Mouse (Mus musculus) G1E (cell line): ENCODE data around the gene Pnpla2. TPM values are rescaled to one million over a fixed set of nuclear protein-coding genes. Genes with fewer than 3 reads are reported as not detected.

ENCODE experiments used
- ATAC-seq: 2 replicates; pipeline ENCODE4 v1.8.0; 2016; ENCODE audit warnings: mild to moderate bottlenecking; ENCODE audit not compliant: insufficient number of reproducible peaks, poor library complexity, low FRiP score, severe bottlenecking; ENCODE audit errors: extremely low read depth
- DNase-seq: peaks from one replicate; pipeline ENCODE4 v3.0.0; 2012; ENCODE audit warnings: low spot score
- H3K27me3 ChIP-seq: 2 replicates; pipeline ENCODE4 v1.6.1; 2012; ENCODE audit warnings: mild to moderate bottlenecking, low read length, inconsistent platforms; ENCODE audit not compliant: insufficient read depth
- H3K36me3 ChIP-seq: replicated peaks from 2 replicates; pipeline ENCODE3; 2012; ENCODE audit warnings: mild to moderate bottlenecking, inconsistent platforms
- H3K4me1 ChIP-seq: 2 replicates; pipeline ENCODE4 v1.6.1; 2012; ENCODE audit warnings: low read depth, low read length, inconsistent platforms, mixed read lengths; ENCODE audit not compliant: insufficient read depth
- H3K4me3 ChIP-seq: 2 replicates; pipeline ENCODE4 v1.5.1; 2012; ENCODE audit warnings: low read depth, mild to moderate bottlenecking, inconsistent platforms, low read length, moderate library complexity, mixed read lengths
- H3K9me3 ChIP-seq: replicated peaks from 2 replicates; pipeline ENCODE4 v1.6.1; 2012; ENCODE audit warnings: inconsistent platforms
- CTCF ChIP-seq: IDR thresholded peaks from 2 replicates; pipeline ENCODE4 v1.5.1; 2012; ENCODE audit warnings: low read depth, low read length, inconsistent platforms, mixed read lengths
- GATA1 ChIP-seq: IDR thresholded peaks from 2 replicates; pipeline ENCODE4 v1.6.1; 2012; ENCODE audit warnings: borderline replicate concordance, low read length, inconsistent platforms, mixed read lengths
- GATA2 ChIP-seq: IDR thresholded peaks from 2 replicates; pipeline ENCODE4 v1.6.1; 2012; ENCODE audit warnings: low read depth, low read length, inconsistent platforms, borderline replicate concordance
- POLR2AphosphoS5 ChIP-seq: IDR thresholded peaks from 2 replicates; pipeline ENCODE4 v1.6.1; 2012; ENCODE audit warnings: low read depth, low read length, inconsistent platforms; ENCODE audit not compliant: insufficient replicate concordance
- TAL1 ChIP-seq: conservative IDR thresholded peaks from 2 replicates; pipeline ENCODE4 v1.6.1; 2012; ENCODE audit warnings: low read depth, low read length, inconsistent platforms, mixed read lengths
- polyA plus RNA-seq: library from polyadenylated mRNA; stranded (reverse); fragments of >175 nt; gene quantifications from 2 replicates; pipeline ENCODE4 v1.2.3, GENCODE M21; 2012
- total RNA-seq, 2 experiments: library from RNA; stranded (forward) in 1 of 2; stranded (reverse) in 1 of 2; fragments of 200-1000 nt in 1 of 2; fragments of >200 nt in 1 of 2; fragmentation: Nextera tagmentation in 1 of 2; gene quantifications; 2 replicates each; pipeline ENCODE4 v1.2.3; 2014 to 2017

Gene Pnpla2
- total and polyA plus RNA-seq, 3 experiments = 9.9 to 50.5 (median 23.6) TPM

- DNase-seq (no peak), ATAC-seq (no peak)
- peak overlapping the region; percentile 84 for H3K4me3 ChIP-seq
- H3K36me3 ChIP-seq = peaks cover 58% of the 10 kb centered on the region
- no peaks in the 10 kb centered on the region for H3K9me3 ChIP-seq
- TF ChIP-seq CTCF (no peak), POLR2AphosphoS5 (no peak), TAL1 (no peak), GATA1 (no peak), GATA2 (no peak)
- H3K27me3 ChIP-seq = no peaks in the 10 kb centered on the region
- H3K4me1 ChIP-seq = peaks cover 78% of the 10 kb centered on the region
These were observed 19.2 kb downstream of the Pnpla2 start for GRCm38 (mm10) chr7:141474160-141474559.

- Histone ChIP-seq H3K4me3 (peak within 1 kb of the TSS; percentile 84), H3K4me1 (peaks cover 68% of the 10 kb centered on the region), H3K36me3 (peaks cover 54% of the 10 kb centered on the region), H3K27me3 (no peaks in the 10 kb centered on the region), H3K9me3 (no peaks in the 10 kb centered on the region)
- TF ChIP-seq TAL1 (no peak), POLR2AphosphoS5 (no peak), GATA2 (no peak), CTCF (no peak), GATA1 (no peak)
- DNase-seq = peak; percentile 73
- ATAC-seq = peak; percentile 48
These were observed 20.2 kb downstream of the Pnpla2 start, which contains the start of the genes Polr2l and Tspan4 for GRCm38 (mm10) chr7:141475011-141475804. Polr2l (minus strand) TSS chr7:141475132. Tspan4 (plus strand) TSS chr7:141475240.

- TF ChIP-seq CTCF = no peak
- no peak for TF ChIP-seq GATA1
- TF ChIP-seq TAL1 = no peak
- TF ChIP-seq POLR2AphosphoS5 = no peak
- no peak for TF ChIP-seq GATA2
- DNase-seq (no peak), ATAC-seq (no peak)
- H3K27me3 ChIP-seq = no peaks in the 10 kb centered on the region
- H3K4me1 ChIP-seq = peaks cover 68% of the 10 kb centered on the region
- H3K9me3 ChIP-seq = no peaks in the 10 kb centered on the region
- peaks cover 54% of the 10 kb centered on the region for H3K36me3 ChIP-seq
- peak overlapping the region; percentile 84 for H3K4me3 ChIP-seq
These were observed 20.8 kb downstream of the Pnpla2 start for GRCm38 (mm10) chr7:141475805-141476158.

- ATAC-seq (peak; percentile 66), DNase-seq (peak; percentile 66)
- peak overlapping the region; percentile 84 for H3K4me3 ChIP-seq
- TF ChIP-seq TAL1 (no peak), CTCF (no peak), GATA2 (no peak)
- no peaks in the 10 kb centered on the region for H3K9me3 ChIP-seq
- H3K4me1 ChIP-seq = peaks cover 69% of the 10 kb centered on the region
- peaks cover 54% of the 10 kb centered on the region for H3K36me3 ChIP-seq
- no peaks in the 10 kb centered on the region for H3K27me3 ChIP-seq
These were observed 21.4 kb downstream of the Pnpla2 start for GRCm38 (mm10) chr7:141476226-141476980.

- H3K36me3 ChIP-seq = peaks cover 55% of the 10 kb centered on the region
These were observed 22.0 kb downstream of the Pnpla2 start for GRCm38 (mm10) chr7:141476981-141477370.

GRCm38 (mm10) chr7:141477578-141478269, 22.7 kb downstream of the Pnpla2 start:
- Histone ChIP-seq H3K9me3 (0 out of 2 replicates have a peak, but pooled peaks cover 2% of the 10 kb centered on the region), H3K4me3 (no peak overlapping the region), H3K4me1 (peaks cover 66% of the 10 kb centered on the region), H3K27me3 (peaks cover 2% of the 10 kb centered on the region; the same call in 1 of the 2 replicates), H3K36me3 (peaks cover 55% of the 10 kb centered on the region)
- DNase-seq (no peak), ATAC-seq (no peak)
- TF ChIP-seq GATA2 (no peak), TAL1 (no peak), CTCF (no peak), POLR2AphosphoS5 (no peak), GATA1 (no peak)

More at GRCm38 (mm10) chr7:141476981-141477370, 22.0 kb downstream of the Pnpla2 start:
- no peak for TF ChIP-seq TAL1
- no peak for TF ChIP-seq GATA2
- no peak for TF ChIP-seq POLR2AphosphoS5
- TF ChIP-seq CTCF = no peak
- ATAC-seq = no peak
- Histone ChIP-seq H3K9me3 (0 out of 2 replicates have a peak, but pooled peaks cover under 1% of the 10 kb centered on the region), H3K4me3 (peak overlapping the region; percentile 84), H3K27me3 (peaks cover 2% of the 10 kb centered on the region; the same call in 1 of the 2 replicates), H3K4me1 (peaks cover 67% of the 10 kb centered on the region)
- no peak for DNase-seq
